Mouse (Mus musculus): ENCODE measurements at regions not wholly inside any gene's neighbourhood (a gene's known extent, or its start where the extent isn't known, plus 50 kb on each side); places are given as distances from the start of the nearest gene placed in this dataset.

DNA sequence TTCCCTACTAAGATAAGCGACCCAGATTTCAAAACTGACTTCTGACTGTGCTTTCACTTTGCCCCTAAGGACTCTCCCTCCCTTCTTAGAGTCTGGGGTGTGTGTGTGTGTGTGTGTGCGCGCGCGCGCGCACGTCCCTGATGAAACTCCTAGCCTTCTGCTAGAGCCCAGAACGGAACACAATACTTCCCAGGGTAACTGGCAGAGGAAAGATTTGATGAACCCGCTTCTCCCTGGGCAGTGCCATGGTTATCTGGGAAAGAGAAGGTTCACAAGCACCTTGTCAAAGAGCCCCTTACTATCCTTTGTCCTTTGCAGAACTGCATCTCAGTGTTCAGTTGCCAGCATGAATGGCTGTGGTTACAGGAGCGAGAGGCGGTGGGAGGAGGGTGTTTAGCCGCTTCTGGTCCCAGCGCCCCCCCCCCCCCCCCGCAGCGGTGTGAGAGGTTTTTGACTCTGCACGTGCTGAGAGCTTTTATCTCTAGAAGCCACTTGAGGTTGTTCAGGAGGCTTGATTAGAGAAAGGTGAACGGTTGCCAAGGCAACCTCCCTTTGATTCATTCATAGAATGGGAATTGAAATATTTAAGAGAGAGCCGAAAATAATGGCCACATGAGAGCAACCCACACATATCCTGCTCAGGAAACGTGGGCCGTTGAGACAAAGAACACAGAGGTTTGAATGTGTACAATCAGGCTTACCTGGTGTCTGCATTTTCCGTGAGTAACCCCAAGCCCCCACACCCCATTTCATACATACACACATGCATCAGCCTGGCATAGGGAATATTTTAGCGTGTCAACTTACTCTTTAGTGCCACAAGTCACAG lies 286.3 kb upstream of the Gm10131 start:
- in situ Hi-C loops (cut with MboI, MseI), result loop anchor here (5.0 kb wide), 3 partner anchors 85 to 420 kb away; no protein-coding TSS in a partner anchor

DNA sequence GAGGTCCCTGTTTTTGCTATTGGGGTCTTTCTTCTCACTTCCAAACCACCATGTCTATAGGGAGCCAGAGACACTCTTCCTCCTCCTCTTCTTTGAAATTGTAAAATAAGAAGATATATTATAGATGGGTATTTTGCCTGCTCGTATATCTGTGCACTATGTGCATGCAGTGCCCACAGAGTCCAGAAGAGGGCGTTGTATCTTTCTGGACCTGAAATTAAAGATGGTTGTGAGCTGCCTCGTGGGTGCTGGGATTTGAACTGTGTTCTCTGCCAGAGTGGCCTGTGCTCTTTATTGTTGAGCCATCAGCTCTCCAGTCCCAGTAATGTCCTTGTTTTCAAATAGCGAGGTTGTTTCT lies 285.7 kb upstream of the Gm10131 start:
- in situ Hi-C loops (cut with MboI, MseI), result loop anchor here (5.0 kb wide), 3 partner anchors 85 to 420 kb away; no protein-coding TSS in a partner anchor

DNA sequence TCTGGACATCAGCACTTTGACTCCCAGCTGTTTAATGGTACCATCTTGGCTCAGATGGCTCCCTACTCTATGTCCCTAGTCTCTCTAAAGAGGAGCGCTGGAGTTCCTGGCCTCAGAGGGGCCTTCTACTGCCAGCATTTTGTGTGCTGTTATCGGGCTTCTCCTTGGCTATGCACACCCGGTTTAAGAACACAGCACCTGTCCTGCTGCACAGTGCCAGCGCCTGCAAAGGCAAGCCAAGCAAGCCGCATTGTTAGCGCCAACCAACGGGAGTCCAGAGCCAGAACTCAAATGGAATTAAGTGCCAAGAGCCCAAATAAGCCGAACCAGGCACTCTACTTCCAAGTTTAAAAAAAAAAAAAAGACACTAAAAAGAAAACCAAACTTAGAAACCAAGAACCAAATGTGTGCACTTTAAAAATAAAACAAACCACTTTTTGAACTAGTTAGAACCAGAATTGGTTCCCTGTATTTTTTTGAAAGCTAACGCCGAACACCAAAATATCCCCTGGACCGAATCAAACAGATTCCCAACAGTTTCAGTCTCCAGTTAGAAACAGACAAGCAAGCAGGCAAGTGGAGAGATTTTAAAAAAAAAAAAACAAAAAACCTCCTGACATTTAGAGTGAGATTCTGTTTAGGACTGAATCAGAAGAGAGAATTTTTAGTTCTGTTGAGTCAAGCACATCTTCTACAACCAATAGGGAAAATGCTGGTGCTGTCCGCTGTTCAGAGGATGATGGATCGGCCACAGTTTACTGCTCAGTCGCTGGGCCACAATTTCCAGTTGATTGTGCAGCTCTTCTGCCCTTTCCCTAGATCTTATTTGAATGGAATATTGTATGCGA lies 281.7 kb upstream of the Gm10131 start:
- in situ Hi-C loops (cut with MboI, MseI), result no loop called here

DNA sequence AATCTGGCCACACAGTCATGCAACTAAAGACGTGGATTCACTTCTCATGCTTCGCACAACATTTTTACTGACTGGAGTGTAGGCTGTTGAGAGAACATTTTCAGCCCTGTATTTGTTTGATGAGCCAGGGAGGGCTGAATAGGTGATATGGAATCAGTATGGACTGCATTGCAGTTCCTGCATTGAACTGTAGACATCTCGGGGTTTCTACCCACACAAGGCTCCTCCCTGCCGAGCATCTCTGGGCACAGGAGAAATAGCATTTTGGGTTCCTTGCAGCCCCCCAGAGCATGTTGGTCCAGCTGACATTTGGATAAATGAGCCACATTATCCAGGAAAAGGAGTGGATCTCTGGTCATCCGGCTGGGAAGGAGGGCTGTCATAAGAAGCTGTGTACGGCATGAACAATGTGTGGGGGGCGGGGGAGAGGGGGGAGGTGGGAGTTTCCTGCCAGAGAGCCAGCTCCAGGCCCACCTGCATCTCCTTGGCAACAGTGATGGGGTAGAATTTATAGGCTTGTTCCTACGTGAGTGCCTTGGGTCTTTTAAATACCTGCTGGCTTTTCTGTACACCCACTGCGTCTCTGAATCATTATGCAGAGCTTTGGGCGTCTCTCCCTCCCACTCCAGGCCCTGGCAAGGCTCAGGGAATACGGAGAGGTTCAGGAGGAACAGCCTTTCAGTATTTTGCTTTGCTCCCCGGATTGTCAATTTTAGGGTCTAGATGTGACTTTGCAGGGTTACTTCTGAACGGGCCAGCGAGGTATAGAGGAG lies 280.9 kb upstream of the Gm10131 start:
- in situ Hi-C loops (cut with MboI, MseI), result no loop called here

DNA sequence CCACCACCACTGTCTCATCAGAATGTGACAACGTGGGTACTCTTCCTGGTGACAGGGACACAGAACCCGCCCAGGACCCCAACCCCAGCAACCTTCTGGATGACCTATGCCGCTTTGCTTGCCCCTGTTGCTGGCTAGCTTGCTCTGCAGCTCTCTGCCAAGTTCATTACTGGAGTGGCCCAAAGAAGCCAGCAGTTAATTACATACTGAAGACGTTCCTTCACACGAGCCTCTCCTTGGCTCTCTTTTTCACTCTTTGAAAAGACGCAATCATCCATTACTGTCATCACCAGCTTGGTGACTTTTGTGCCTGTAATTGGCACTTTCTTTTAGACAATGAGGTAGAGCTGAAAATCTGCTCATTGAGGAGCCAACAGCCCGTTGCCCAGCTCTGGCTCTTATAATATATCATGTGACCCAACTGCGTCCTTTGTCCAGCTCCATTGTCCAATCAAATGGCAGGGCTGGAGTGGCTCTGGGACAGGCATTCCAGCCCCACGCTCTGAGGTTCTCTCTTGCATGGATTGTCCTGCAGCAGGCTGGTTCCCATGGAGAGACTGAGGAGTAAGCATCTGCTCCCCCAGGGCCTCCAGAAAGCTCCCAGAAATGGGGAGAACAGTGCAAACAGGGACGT lies 274.4 kb upstream of the Gm10131 start:
- in situ Hi-C loops (cut with MboI, MseI), result no loop called here

DNA sequence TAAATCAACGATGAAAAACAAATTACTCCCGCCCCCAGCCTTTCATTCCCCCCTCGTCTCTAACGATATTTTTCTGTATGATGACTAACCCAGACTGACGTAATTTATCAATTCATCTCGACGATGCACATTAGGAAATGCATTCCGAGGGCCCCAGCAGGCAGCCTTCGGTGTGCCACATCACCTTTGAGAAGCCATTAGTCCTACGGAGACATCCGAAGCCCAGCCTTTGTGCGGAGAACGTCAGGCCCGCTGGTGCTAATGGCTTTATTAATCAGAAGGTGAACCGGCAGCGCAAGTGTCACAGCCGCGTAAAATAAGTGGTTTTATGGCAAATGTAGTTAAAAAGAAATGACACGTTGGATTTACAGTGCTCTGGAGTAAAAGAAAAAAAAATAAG lies 269.1 kb upstream of the Gm10131 start:
- in situ Hi-C loops (cut with MboI, MseI), result no loop called here

DNA sequence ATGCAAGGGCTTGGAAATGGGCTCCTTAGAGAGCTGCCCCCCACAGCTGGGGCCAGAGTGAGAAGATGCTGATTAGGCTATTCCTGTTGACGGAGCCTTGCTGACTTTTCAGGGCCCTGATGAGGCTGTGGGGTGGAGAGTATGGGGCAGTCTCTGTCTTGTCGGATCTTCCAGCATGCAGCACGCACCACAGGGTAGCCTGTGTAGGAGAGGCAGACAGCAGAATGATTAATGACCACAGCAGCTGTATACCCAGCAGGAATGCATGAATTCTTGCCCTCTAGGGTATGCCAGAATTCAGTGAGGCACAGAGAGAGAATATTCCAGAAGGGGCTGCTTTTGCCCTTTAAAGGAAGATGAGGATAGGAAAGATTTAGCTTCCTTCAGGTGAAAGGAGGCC lies 265.6 kb upstream of the Gm10131 start:
- in situ Hi-C loops (cut with MboI, MseI), result no loop called here

DNA sequence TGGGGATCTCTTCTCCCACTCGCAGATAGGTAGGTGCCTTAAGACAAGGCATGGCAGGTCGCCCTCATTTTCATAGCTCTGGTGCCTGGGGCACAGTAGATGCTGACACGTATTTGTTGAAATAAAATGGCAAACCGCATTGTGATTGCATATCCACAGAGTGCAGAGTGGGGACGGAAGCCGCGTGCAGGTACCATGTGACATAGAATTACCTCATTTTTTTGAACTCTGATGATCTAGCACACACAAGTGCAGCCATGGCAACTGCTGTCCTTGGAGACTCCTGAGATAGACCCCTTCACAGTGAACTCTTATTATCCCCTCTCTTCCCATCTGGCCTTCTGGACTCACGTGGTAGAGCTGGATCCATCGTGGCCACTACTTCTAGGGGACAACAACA lies 262.7 kb upstream of the Gm10131 start:
- in situ Hi-C loops (cut with MboI, MseI), result no loop called here

DNA sequence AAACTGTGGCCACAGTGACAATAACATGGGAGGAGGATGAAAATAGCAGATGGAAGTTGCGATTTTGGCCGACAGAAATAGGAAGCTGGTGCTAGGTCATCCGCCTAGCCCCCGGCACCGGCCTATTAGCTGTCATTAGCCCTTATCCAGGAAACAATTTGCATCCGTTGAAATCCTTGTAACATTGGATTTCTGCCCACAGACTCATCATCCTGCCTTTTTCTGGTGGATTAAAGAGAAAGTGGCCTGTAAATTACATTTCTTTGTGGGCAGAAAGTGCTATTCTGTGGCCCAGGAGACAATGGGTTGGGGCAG lies 261.1 kb upstream of the Gm10131 start:
- in situ Hi-C loops (cut with MboI, MseI), result no loop called here

DNA sequence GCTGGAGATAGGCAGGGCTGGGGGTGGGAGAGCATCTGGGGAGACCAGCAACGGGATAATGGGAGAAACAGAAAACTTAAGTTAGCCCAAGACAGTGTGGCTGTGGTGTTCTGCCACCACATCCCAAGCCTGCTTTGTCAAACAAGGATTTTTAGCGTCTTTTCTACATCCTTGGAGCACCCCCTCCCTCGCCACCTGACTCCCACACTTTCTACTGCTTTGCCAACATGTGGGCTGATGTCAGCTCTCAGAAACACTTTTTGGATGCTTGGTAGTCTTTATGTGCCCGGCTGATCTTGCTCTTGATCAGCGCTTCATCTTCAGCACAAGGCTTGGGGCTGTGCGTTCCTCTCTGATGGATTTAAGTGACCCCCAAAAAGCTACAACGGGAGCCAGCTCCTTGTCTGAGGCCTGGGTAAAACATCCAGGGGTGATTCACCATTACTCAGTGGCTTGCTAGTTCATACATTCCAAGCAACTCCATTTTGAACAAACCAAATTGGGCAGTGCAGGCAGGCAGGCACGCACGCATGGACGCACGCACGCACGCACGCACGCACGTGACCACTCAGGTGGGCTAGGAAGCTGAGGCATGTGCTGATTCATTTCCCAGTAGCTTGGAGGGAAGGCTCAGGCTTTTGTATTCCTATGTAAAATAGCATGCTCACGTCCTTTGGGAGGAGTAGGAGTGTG lies 260.6 kb upstream of the Gm10131 start:
- in situ Hi-C loops (cut with MboI, MseI), result no loop called here

DNA sequence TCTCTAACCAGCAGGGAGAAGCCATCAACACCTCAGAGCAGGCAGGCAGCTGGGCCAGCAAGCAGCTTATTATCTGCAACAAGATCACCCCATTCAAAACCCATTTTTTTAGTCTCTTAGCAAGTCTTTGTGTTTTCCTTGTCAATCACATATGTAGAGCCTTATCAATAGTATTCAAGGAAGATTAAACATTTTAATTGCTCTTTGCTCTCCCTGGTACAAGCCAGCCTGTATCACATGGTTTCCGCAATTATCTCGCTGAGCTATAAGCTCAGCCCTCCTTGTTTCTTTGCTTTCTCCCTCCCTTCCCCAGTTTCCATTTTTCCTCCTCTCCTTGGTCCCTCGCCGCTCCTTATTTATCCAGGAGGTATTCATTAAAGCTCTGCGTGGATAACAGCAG lies 259.9 kb upstream of the Gm10131 start:
- in situ Hi-C loops (cut with MboI, MseI), result no loop called here

DNA sequence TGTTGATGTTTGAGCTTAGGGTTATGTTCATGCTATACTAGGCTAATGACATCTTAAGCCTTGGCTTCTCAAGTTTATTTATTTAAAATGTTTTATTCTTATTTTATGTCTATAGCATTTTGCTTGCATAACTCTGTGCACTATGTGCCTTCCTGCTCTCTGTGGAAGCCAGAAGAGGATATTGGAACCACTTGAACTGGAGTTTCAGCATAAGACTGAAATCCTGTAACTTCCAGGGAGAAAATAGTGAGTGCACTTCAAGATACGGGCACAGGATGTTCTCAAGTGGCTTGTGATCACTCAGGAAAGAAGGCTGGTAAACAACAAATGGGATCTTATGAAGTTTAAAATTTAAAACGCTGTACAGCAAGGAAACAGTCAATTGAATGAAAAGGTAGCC lies 257.0 kb upstream of the Gm10131 start:
- in situ Hi-C loops (cut with MboI, MseI), result no loop called here

DNA sequence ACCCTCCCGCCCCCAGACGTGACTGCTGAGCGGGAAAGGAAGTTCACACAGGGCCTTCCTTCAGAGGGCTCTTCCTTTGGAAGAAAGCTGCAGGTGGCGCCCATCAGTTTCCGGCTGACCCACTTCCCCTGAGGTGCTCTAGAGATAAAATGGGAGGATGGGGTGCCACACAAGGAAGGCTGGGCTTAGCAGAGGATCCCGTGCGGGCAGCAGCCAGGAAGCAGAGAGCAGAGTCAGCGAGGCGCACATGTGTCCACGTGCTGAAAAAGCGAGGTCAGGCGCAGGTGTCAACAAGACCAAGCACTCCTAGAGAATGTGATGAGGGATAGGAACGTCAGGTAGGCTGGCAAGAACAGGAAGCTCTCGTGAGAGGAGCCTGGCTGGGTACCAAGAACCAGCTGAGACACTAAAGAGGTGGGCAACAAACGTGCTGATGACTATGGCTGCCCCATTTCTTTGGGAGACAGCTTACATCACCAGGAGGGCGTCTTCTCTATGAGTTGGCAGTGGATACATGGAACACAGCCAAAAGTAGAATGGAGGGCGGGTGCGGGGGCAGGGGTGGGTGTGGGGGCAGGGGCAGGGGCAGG lies 253.0 kb upstream of the Gm10131 start:
- in situ Hi-C loops (cut with MboI, MseI), result no loop called here

DNA sequence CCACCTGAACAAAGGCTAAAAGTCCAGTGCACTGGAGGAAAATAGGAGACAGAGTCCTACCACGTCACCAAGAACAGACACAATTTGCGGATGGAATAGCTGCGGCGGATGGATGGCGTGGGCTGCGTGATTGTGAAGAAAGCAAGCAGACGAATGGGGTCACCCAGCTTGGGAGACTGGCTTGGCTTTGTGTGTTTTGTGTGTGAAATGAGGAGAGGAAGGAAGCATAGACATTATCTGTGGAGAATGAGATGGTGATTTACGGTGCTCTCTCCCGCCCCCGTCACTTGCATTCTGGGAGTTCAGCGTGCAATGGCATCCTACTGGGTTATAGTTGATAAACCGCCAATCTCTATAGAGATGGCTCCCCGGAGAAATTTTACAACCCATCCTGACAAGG lies 252.1 kb upstream of the Gm10131 start:
- in situ Hi-C loops (cut with MboI, MseI), result no loop called here

DNA sequence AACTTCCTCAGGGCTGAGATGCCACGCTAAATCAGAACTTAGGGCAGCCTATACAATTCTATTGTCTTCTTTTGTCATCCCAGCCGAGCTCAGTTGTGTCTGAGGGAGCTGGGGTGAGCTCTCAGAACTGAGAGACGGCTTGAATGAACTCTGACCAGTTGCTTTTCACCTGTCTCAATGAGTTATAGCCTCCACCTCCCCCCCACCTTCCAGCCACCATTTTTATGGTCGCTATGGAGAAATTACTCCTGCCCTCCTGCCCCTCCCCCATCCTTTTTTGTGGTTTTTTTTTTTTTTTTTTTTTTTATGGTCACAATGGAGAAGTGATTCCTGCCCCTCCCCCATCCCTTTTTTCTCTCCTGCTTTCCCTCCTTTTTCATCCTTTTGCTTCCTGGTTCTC lies 251.6 kb upstream of the Gm10131 start:
- in situ Hi-C loops (cut with MboI, MseI), result no loop called here

DNA sequence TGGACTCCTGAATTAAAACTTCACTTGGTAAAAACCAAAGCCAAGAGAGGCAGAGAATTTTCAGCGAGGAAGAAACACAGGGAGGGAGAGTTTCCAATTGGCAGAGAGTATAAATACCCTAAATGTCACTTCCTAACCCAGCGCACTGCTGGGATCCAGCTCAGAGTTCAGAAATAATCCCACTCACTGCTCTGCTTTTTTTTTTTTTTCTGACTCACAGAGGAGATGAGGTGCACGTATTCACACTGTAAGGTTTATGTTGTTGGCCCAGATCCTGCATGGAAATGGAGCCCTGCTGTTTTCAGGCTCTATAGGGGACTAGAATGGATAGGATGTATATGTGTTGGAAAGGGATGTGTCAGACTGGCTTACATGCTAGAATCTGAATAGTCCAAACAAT lies 249.8 kb upstream of the Gm10131 start:
- in situ Hi-C loops (cut with MboI, MseI), result no loop called here

DNA sequence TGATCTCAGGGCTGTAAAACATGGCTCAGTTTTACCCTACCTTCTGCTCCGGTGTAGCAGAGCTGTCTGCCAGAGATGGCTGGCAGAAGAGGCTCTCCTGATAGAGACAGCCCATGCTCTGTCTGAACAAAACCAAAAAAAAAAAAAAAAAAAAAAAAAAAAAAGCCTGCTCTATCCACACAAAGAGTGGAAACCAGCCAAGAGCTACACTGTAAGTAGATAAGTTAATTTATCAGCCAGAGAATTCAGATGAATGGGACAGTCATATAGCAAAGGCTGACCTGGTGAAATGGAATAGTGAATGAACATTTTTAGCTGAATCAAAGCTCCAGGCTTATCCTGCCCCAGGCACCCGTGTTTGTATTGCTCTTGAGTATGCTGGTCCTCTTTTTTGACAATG lies 248.2 kb upstream of the Gm10131 start:
- in situ Hi-C loops (cut with MboI, MseI), result no loop called here

DNA sequence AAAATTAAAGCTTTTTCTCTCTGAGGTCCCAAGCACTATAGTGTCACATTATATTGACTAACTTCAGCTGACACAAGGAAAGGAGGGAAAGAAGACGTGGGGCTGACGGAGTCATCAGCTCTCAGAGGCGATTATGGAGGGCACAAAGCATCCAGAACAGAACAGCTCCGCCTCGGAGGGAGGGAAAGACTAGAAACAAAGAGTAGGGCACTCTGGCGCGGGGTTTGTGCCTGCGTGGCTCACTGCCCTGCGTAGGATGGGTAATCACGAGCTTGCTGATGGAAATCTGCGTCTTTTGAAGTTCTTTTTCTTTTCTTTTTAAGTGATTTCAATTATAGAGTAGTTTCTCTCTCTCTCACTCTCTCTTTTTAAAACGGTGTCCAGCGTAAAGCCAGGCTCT lies 243.5 kb upstream of the Gm10131 start:
- in situ Hi-C loops (cut with MboI, MseI), result no loop called here

DNA sequence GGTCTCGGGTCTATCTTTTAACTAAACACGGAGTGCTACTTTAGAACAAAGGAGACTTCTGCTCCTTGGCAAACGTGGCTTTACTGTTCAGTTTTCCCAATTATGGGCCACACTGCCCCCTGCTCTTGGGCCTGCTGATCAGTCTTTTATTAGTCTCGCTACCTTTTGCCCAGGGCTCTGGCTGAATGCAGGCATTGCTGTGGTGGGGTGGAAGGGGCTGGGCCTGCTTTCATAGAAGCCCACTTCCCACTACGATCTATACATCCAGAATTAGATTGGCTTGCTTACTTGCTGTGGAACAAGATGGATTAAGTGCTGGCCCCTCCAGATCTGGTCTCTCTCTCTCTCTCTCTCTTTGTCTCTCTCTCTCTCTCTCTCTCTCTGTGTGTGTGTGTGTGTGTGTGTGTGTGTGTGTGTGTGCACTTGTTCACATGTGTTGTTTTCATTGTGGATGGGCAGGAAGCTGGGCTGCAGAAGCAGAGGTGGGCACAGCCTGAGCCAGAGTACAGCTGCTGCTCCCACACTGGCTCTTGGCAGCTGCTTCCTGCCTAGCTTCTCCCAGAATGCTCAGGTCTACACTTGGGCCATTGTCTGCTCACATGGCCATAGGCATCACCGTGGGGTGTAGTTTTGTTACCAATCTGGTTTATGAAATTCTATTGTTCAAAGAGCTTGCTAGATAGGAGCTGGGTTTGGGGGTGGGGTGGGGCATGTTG lies 241.8 kb upstream of the Gm10131 start:
- in situ Hi-C loops (cut with MboI, MseI), result no loop called here

DNA sequence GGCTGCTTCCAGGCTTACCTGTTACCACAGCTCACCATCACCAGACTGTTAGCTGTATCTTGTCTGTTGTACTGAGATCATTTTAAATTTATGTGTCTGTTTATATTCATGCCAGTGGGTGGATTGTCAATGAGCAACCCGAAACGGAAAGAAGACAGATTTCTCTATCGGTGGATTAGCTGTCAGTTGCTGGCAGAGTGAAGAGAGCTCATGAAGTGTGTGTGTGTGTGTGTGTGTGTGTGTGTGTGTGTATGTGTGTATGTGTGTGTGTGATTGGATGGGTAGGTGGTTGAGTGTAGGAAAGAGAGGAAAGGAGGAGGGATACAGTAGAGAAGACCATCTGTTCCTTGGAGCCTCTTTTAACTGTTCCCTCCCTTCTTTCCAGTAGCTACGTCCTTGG lies 223.3 kb upstream of the Gm10131 start:
- in situ Hi-C loops (cut with MboI, MseI), result no loop called here
